Mouse (Mus musculus) gastrocnemius, postnatal 4 days (tissue): Measurements from ENCODE around the gene Glg1. TPM values are rescaled to one million over a fixed set of nuclear protein-coding genes. Genes with fewer than 3 reads are reported as not detected.

Experiments used
- DNase-seq, 2 experiments: peaks; one replicate each; pipeline ENCODE4 v3.0.0; 2021 to 2022; ENCODE audit warnings: low spot score in 2 of 2, mixed read lengths in 2 of 2
- microRNA-seq: library from miRNA; unstranded; fragments of <30 nt; microRNA quantifications from one replicate; pipeline ENCODE4 v1.2.0, GENCODE M21; 2021
- total RNA-seq, 2 experiments: library from RNA; stranded (reverse); gene quantifications; 2 replicates each; pipeline ENCODE4 v1.2.3; 2021

The Glg1 gene
- total RNA-seq, 2 experiments from 2014 or later: 90.1 to 92.8 TPM

DNA sequence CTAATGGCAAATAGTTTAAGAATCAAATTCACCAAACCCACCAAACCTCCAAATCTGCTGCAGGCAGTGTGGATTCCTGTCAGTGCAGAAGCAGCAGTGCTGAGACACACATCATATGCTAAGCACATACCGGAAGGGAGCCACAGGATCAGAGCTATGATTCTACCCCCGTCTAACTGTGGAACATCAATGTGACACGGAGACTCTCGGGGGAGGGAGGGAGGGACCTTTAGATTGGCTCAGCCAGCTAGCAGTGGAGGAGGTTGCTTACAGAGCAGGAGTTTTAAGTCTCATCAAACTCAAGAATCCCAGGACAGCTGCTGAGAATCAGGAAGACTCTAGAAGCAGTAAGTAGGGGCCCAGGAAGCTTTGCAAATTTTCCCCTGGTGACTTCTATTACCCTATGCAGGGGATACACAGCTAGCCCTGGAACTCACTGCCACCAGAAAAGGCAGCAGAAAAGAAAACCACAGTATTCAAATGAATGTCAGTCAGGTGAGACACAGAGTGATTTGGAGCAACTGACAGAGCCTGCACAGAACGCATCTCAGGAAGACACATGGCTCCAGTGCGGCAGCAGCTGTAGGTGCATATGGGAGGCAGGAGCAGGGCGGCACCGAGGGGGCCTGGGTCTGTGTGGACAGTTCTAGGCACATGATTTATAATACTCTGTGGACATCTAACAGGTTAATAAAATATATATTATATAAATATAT is 103.1 kb downstream of the Glg1 start:
- no peak for DNase-seq

DNA sequence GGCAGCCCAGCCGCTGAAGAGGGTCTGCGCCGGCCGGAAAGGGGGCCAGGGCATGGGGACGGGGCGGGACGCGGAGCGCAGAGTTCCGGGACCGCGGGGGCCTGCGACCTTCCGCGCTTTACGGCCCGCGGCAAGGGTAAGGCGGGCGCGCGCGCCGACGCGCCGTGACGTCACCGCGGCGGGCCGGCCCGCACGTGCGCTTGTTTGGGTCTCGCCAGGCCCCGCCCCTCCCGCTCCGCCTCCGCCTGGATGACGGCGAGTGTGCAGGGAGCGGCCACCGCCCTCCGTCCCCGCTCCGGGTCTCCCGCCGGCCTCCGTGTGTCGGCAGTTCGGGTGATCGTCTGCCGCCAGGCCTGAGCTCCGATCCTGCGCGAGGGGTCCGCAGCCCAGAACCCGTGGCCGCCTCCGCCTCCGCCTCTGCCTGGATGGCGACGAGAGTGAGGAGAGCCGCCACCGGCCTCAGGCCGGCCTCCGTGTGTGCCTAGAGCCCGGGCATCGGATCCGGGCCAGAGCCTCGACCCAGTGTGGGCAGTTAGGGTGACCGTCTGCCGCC is 113.5 kb downstream of the Glg1 start:
- peak; percentile 92 to 96 for DNase-seq

DNA sequence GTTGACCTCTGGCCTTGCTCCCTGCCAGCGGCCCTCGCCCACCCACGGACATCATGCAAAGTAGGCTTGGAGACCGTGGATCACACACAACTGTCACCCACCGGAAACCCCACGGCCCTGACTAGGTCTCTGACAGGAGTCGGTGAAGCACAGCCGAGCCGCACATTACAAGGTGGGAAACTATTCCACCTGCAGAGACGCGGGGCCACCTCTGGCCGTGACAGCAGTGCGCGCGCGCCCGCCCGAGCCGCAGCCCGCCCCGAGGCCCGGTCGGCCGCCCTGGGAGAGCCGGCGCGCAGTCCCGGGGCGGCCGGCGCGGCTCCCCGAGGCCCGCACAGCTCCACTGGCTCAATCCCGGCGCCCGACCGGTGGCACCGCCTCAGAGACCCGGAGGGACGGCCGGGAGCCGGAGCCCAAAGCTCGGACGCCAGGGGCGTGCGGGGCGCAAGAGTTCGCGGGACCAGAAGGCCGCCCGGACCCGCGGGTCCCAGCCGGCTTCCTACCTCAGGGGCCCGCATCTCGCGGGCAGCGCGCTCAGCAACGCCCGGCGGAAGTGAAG is 114.0 kb downstream of the Glg1 start:
- peak in 1 of 2 experiments; percentile 12 for DNase-seq

DNA sequence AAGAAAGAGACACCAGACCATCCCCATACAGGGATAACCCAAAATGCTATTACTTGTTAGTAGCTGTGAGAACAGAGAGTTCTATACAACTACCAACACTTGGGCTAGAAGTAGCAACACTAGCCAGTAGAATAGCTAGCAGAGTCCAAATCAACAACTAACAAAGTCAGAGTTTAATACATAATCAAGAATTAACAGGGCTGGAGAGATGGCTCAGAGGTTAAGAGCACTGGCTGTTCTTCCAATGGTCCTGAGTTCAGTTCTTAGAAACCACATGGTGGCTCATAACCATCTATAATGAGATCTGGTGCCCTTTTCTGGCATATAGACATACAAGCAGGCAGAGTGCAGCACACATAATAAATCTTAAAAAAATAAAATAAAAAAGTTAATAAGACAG is 116.5 kb downstream of the Glg1 start:
- no peak for DNase-seq

DNA sequence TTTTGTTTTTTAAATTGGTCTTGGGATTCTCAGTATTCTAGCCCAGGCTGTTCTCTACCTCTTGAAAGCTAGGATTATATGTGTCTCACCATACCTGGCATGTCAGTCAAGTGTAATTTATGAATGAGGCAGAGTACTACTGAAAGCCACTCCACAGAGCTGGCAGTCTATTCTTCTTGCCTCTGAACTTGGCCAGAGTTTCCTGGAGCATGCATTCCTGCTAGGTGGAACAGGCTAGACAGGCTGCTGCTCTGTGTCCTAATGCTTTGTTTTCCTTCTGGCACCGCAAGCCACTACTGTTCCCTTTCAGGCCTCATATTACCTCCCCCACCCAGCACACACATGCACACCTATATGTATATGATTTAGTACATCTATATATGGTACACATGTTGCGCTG is 128.3 kb downstream of the Glg1 start:
- no peak for DNase-seq

DNA sequence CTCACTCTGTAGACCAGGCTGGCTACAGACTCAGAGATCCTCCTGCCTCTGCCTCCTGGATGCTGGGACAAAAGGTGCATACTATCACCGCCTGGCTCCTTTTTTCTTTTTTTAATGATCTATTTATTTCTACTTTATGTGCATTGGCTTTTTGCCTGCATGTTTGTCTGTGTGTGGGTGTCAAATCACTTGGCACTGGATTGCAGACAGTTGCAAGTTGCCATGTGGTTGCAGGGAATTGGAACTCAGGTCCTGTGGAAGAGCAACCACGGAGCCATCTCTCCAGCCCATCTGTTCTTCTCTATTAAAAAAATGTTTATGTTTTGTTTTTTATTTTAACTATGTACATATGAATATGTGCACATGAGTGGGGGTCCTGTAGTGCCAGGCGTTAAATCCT is 139.5 kb downstream of the Glg1 start:
- DNase-seq: no peak

DNA sequence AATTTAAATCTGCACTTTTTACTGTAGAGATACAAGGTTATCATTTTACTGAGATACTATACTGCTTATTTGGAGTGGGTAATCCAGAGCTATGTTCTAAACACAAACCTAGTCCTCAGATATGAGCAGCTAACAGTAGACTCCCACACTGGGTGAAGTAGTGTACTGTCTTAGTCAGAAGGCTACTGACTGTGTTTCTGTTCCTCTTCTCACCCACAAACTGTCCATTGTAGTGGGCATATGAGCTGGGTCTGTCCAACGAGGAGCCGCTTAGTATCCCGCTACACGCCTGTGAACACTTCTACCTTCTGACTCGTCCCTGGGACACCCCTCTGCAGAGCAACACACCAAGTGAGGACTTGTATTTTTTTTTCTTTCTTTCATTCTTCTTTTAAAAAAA is 144.1 kb downstream of the Glg1 start:
- no peak for DNase-seq

Small RNA genes lying within 50 kb of the gene (microRNA-seq; reads per million reads assigned to microRNA genes)
- not detected for gene Gm23193

Other genes starting within 250 kb of the Glg1 start
- gene Ddx19b, start 227.5 kb downstream of the Glg1 start, total RNA-seq: 10 to 100 TPM; 10.2 to 10.7 TPM
- 10 to 100 TPM; 47.1 to 52.3 TPM for gene Aars, start 226.1 kb downstream of the Glg1 start, total RNA-seq
- not detected for gene Exosc6, start 202.9 kb downstream of the Glg1 start, total RNA-seq
- 1 to 10 TPM; 1.4 to 2.4 TPM for gene Clec18a, start 166.8 kb downstream of the Glg1 start, total RNA-seq
- gene Pdpr, start 164.6 kb downstream of the Glg1 start, total RNA-seq: 10 to 100 TPM; 43.0 to 49.6 TPM
- gene Rfwd3, start 41.0 kb upstream of the Glg1 start, total RNA-seq: 10 to 100 TPM; 18.6 to 18.7 TPM
- gene Mlkl, start 79.0 kb upstream of the Glg1 start, total RNA-seq: 1 to 10 TPM; 2.9 to 3.1 TPM
- gene Fa2h, start 134.6 kb upstream of the Glg1 start, total RNA-seq: 1 to 10 TPM; 3.9 to 4.2 TPM